Mouse (Mus musculus) liver, adult 2 months (tissue): ENCODE data around the gene Lce1c. TPM values are rescaled to one million over a fixed set of nuclear protein-coding genes. Genes with fewer than 3 reads are reported as not detected.
"Not testable (repeated sequence)": the region's sequence is repeated elsewhere in the genome, so short reads cannot be mapped to it uniquely, and the experiment has no call there.

Experiments
- DNase-seq: peaks from one replicate; pipeline ENCODE4 v3.0.0-alpha.2; 2011; ENCODE audit warnings: low read depth, low spot score; ENCODE audit errors: extremely low read depth
- H3K27ac ChIP-seq: fragments of 200-500 bp; replicated peaks from 2 replicates; pipeline ENCODE4 v1.5.1; 2012; ENCODE audit warnings: low read depth, mild to moderate bottlenecking, control low read depth, inconsistent platforms, low read length; ENCODE audit not compliant: insufficient read depth
- H3K27me3 ChIP-seq: fragments of 200-500 bp; 2 replicates; pipeline ENCODE4 v1.6.1; 2012; ENCODE audit warnings: mild to moderate bottlenecking, moderate library complexity, low read length, inconsistent platforms; ENCODE audit not compliant: control insufficient read depth, insufficient read depth
- H3K36me3 ChIP-seq: fragments of 200-500 bp; 2 replicates; pipeline ENCODE4 v1.6.1; 2012; ENCODE audit warnings: low read length, inconsistent platforms; ENCODE audit not compliant: control insufficient read depth, insufficient read depth
- H3K4me1 ChIP-seq: fragments of 200-500 bp; 2 replicates; pipeline ENCODE4 v1.6.1; 2011; ENCODE audit warnings: low read length; ENCODE audit not compliant: control insufficient read depth, insufficient read depth
- H3K4me3 ChIP-seq: fragments of 200-500 bp; 2 replicates; pipeline ENCODE4 v1.5.1; 2011; ENCODE audit warnings: low read depth, mild to moderate bottlenecking, control low read depth, low read length, moderate library complexity; ENCODE audit not compliant: insufficient read depth
- H3K79me2 ChIP-seq: fragments of 200-500 bp; 2 replicates; pipeline ENCODE4 v1.6.1; 2012; ENCODE audit warnings: inconsistent platforms, mild to moderate bottlenecking, low read length, moderate library complexity; ENCODE audit not compliant: control insufficient read depth, insufficient read depth
- H3K9ac ChIP-seq: fragments of 200-500 bp; 2 replicates; pipeline ENCODE4 v1.6.1; 2012; ENCODE audit warnings: low read depth, mild to moderate bottlenecking, control low read depth, inconsistent platforms, low read length
- CTCF ChIP-seq: fragments of 200-500 bp; IDR thresholded peaks from 2 replicates; pipeline ENCODE4 v1.5.1; 2011; ENCODE audit warnings: low read depth, low read length, control low read depth
- POLR2A ChIP-seq: fragments of 200-500 bp; IDR thresholded peaks from 2 replicates; pipeline ENCODE4 v1.6.1; 2011; ENCODE audit warnings: low read length, control low read depth; ENCODE audit not compliant: insufficient read depth; ENCODE audit errors: extremely low read depth
- WGBS: fragments of 180-500 bp; shearing (Covaris S2); methylation state at CpG from one replicate; pipeline ENCODE4 v1.1.7; 2018; 5-methylcytosine and 5-hydroxymethylcytosine counted together
- polyA plus RNA-seq: library from polyadenylated mRNA; depleted of rRNA; stranded (reverse); fragments of >200 nt; gene quantifications from 2 replicates; pipeline ENCODE4 v1.2.3, GENCODE M21; 2012
- total RNA-seq: library from RNA; depleted of rRNA; stranded (reverse); fragments of >200 nt; gene quantifications from 2 replicates; pipeline ENCODE4 v1.2.3, GENCODE M21; 2014

Gene Lce1c
- total and polyA plus RNA-seq, 2 experiments, result not detected

GRCm38 (mm10) chr3:92670215-92670614 lies 8.8 kb upstream of the Lce1c start, which contains the start of gene Lce1a2:
Lce1a2 (minus strand) TSS chr3:92670315.
- Histone ChIP-seq H3K9ac (no peak within 1 kb of the TSS), H3K27me3 (no peaks in the 10 kb centered on the region), H3K79me2 (no peaks in the 10 kb centered on the region), H3K27ac (no peak within 1 kb of the TSS), H3K4me1 (no peaks in the 10 kb centered on the region), H3K36me3 (no peaks in the 10 kb centered on the region), H3K4me3 (no peak within 1 kb of the TSS)
- no peak for DNase-seq
- TF ChIP-seq CTCF (no peak), POLR2A (no peak)

- Histone ChIP-seq H3K27me3 (no peaks in the 10 kb centered on the region), H3K36me3 (no peaks in the 10 kb centered on the region), H3K9ac (no peak within 1 kb of the TSS), H3K4me3 (no peak within 1 kb of the TSS), H3K27ac (no peak within 1 kb of the TSS), H3K79me2 (no peaks in the 10 kb centered on the region), H3K4me1 (no peaks in the 10 kb centered on the region)
- 50% methylated on average over 2 of the region's 2 CpGs for WGBS
- no peak for TF ChIP-seq POLR2A
- TF ChIP-seq CTCF, result no peak
- no peak for DNase-seq
These were observed 8.1 kb downstream of the Lce1c start, which contains the start of gene Lce1d for GRCm38 (mm10) chr3:92687110-92687509. Lce1d (minus strand) TSS chr3:92687210.

- WGBS, result 61% methylated on average over 16 of the region's 16 CpGs
- not testable (repeated sequence) for H3K27ac ChIP-seq, H3K9ac ChIP-seq, DNase-seq, H3K36me3 ChIP-seq, H3K27me3 ChIP-seq, H3K4me1 ChIP-seq, H3K4me3 ChIP-seq, H3K79me2 ChIP-seq
These were observed 10.1 kb downstream of the Lce1c start for GRCm38 (mm10) chr3:92689154-92689553.

GRCm38 (mm10) chr3:92691688-92692087 lies 12.6 kb downstream of the Lce1c start:
- H3K4me1 ChIP-seq, result no peaks in the 10 kb centered on the region
- TF ChIP-seq POLR2A, result no peak
- TF ChIP-seq CTCF, result no peak
- no peak overlapping the region for H3K27ac ChIP-seq
- no peak overlapping the region for H3K9ac ChIP-seq
- no peaks in the 10 kb centered on the region for H3K79me2 ChIP-seq
- DNase-seq, result no peak
- no peak overlapping the region for H3K4me3 ChIP-seq
- no peaks in the 10 kb centered on the region for H3K36me3 ChIP-seq
- H3K27me3 ChIP-seq, result no peaks in the 10 kb centered on the region

GRCm38 (mm10) chr3:92694613-92695012 lies 15.6 kb downstream of the Lce1c start:
- Histone ChIP-seq H3K79me2 (no peaks in the 10 kb centered on the region), H3K4me3 (no peak overlapping the region), H3K9ac (no peak overlapping the region), H3K4me1 (no peaks in the 10 kb centered on the region), H3K27me3 (no peaks in the 10 kb centered on the region), H3K36me3 (no peaks in the 10 kb centered on the region), H3K27ac (no peak overlapping the region)
- WGBS, result 17% methylated on average over 1 of the region's 1 CpGs
- DNase-seq, result no peak
- no peak for TF ChIP-seq CTCF
- no peak for TF ChIP-seq POLR2A

GRCm38 (mm10) chr3:92708974-92709373 lies 29.9 kb downstream of the Lce1c start, which contains the start of gene Lce1e:
Lce1e (minus strand) TSS chr3:92709074.
- 74% methylated on average over 2 of the region's 2 CpGs for WGBS
- Histone ChIP-seq H3K4me1 (no peaks in the 10 kb centered on the region), H3K27ac (no peak within 1 kb of the TSS), H3K36me3 (no peaks in the 10 kb centered on the region), H3K9ac (no peak within 1 kb of the TSS), H3K79me2 (no peaks in the 10 kb centered on the region), H3K27me3 (no peaks in the 10 kb centered on the region), H3K4me3 (no peak within 1 kb of the TSS)
- TF ChIP-seq POLR2A (no peak), CTCF (no peak)
- no peak for DNase-seq
